Mouse (Mus musculus): ENCODE data around the gene Rps21. TPM values are rescaled to one million over a fixed set of nuclear protein-coding genes. Genes with fewer than 3 reads are reported as not detected.
"Not testable (repeated sequence)": the region's sequence is repeated elsewhere in the genome, so short reads cannot be mapped to it uniquely, and the experiment has no call there.

The Rps21 gene
- polyA plus RNA-seq, 1 experiment from 2014 or later: 637 TPM

DNA sequence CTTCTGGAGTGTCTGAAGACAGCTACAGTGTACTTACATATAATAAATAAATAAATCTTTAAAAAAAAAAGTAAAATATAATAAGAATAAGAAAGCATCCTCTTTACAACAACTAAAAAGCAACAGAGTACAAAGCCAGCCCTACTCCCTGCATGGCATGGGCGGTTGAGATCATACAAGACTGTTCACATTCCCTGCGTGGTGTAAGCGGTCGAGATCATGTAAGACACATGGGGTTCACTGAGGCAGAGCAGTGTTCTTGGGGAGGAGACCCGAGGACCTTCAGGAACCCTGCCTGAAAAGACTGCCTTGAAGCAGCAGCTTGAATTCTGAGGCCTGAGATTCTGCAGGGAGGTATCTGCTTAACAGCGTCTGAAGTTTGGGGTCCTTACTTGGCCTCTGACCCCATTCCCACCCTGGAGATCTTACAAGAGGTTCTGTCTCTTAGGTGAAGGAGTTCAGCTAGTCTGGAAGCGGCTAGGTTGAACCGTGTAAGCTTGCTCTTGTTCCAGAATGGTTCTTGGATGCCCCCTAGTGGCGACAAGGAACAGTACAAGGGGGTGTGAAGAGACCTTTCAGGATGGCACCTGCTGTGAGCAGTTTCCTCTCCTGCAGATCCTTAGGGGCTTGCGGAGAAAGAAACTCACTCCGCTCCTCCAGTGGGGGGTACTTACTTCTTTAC is 6.1 kb upstream of the Rps21 start:
- no peak overlapping the region for H3K4me3 ChIP-seq (replicated peaks)
- no peak overlapping the region for H3K9ac ChIP-seq
- peak; percentile 83 for ATAC-seq (replicated peaks; ENCODE audit: low FRiP score)
- WGBS: 31% methylated on average over 11 of the region's 11 CpGs
- no peaks in the 10 kb centered on the region for H3K9me3 ChIP-seq (replicated peaks)
- H3K27me3 ChIP-seq: no peaks in the 10 kb centered on the region
- H3K4me2 ChIP-seq: no peak overlapping the region
- H3K27ac ChIP-seq: no peak overlapping the region
- H3K4me1 ChIP-seq: peaks cover 10% of the 10 kb centered on the region
- H3K36me3 ChIP-seq: no peaks in the 10 kb centered on the region

DNA sequence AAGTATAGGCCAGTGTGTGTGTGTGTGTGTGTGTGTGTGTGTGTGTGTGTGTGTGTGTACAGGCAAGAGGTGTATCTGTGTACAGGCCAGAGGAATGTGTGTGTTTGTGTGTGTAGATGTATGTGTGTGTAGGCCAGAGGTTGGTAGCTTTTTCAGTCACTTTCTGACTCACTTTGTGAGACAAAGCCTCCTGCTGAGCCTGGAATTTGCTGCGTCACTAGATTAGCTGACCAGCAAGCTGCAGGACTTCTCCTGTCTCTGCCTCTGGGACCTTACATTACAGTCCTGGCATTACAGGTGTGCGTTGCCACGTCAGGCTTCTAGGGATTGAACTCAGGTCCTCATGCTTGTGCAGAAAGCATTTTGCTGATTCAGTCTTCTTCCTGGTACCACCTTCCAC is 5.3 kb upstream of the Rps21 start:
- Histone ChIP-seq H3K36me3 (no peaks in the 10 kb centered on the region), H3K9me3 (replicated peaks) (no peaks in the 10 kb centered on the region), H3K4me2 (no peak overlapping the region), H3K9ac (no peak overlapping the region), H3K27me3 (no peaks in the 10 kb centered on the region), H3K4me1 (peaks cover 16% of the 10 kb centered on the region), H3K4me3 (replicated peaks) (no peak overlapping the region), H3K27ac (no peak overlapping the region)
- 74% methylated on average over 3 of the region's 3 CpGs for WGBS
- ATAC-seq (replicated peaks; ENCODE audit: low FRiP score): no peak

DNA sequence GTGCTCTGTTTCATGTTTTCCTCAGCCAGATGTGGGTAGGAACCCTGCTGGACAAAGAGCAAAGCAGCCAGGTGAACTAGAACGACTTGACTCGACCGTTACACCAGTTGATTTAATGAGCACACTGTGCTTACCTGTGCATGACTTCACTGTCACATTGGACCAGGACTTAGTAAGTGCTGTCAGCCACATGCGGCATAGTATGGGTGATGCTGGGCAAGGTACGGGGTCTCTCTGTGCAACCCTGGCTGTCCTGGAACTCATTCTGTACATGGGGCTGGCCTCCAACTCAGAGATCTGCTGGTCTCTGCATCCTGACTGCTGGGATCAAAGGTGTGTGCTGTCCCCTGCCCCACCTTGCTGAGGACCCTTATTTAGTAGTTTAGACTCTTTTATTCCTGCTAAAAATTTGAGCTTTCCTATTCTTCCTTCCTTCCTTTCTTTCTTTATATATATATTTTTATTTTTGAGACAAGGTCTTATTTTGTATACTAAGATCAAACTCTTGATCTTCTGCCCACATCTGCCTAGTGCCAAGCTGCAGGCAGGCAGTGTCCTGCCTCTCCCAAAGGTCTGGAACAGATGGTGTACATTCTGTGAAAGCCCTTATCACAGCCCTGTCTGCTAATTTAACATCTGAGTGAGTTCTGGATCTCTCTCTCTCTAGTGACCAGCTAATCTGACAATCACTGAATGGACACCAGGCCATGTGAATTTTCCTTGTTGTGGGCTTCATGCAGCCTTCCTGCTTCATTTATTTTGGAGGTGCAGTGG is 2.6 kb upstream of the Rps21 start:
- Histone ChIP-seq H3K9me3 (replicated peaks) (no peaks in the 10 kb centered on the region), H3K4me1 (peaks cover 22% of the 10 kb centered on the region), H3K27me3 (no peaks in the 10 kb centered on the region), H3K4me2 (no peak overlapping the region), H3K9ac (no peak overlapping the region), H3K4me3 (replicated peaks) (no peak overlapping the region), H3K27ac (no peak overlapping the region), H3K36me3 (peaks cover 17% of the 10 kb centered on the region)
- WGBS: 77% methylated on average over 5 of the region's 5 CpGs
- no peak for ATAC-seq (replicated peaks; ENCODE audit: low FRiP score)

GRCm38 (mm10) chr2:180255701-180256100 is 1.5 kb upstream of the Rps21 start:
- Histone ChIP-seq H3K9ac (no peak overlapping the region), H3K36me3 (peaks cover 28% of the 10 kb centered on the region), H3K4me3 (replicated peaks) (peak overlapping the region; percentile 86), H3K9me3 (replicated peaks) (no peaks in the 10 kb centered on the region), H3K27ac (peak overlapping the region; percentile 96), H3K4me1 (peaks cover 22% of the 10 kb centered on the region), H3K27me3 (no peaks in the 10 kb centered on the region), H3K4me2 (peak overlapping the region; percentile 81)
- ATAC-seq (replicated peaks; ENCODE audit: low FRiP score): no peak
- 86% methylated on average over 9 of the region's 9 CpGs for WGBS

DNA sequence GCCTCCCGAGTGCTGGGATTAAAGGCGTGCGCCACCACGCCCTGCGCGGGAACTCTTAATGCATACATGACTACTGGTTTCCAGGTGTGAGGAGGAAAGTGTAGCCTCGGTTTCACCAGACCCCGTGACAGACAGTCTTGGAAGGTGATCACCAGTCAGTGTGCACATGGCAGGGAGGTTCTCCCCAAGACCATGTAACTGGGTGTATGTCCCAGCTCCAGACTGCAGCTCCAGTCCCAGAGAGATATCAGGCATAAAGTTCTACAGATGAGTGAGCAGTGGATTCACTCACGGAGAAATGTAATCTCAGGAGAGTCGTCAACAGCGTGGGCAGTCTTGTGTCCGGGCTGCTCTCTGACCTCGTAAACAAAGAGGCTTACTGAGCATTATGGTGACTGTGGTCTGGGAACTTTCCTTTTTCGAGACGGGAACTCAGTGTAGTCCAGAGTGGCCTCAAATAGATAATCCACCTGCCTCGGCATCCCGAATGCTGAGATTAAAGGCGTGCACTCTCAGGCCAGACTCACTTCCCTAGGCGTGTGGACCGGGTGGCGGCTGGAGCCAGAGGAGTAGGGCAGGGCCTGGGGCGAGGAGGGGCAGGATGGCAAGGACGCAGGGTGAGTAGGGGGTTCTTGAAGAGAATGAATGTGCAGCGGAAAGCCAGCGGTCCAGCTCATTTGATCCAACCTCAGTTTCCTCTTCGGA is 729 bp upstream of the Rps21 start:
- Histone ChIP-seq H3K4me2 (peak overlapping the region; percentile 81), H3K4me3 (replicated peaks) (peak overlapping the region; percentile 86), H3K36me3 (peaks cover 35% of the 10 kb centered on the region), H3K4me1 (peaks cover 19% of the 10 kb centered on the region), H3K9ac (peak overlapping the region; percentile 63), H3K27ac (peak overlapping the region; percentile 96), H3K9me3 (replicated peaks) (no peaks in the 10 kb centered on the region), H3K27me3 (no peaks in the 10 kb centered on the region)
- WGBS: 25% methylated on average over 26 of the region's 26 CpGs
- peak; percentile 72 for ATAC-seq (replicated peaks; ENCODE audit: low FRiP score)

DNA sequence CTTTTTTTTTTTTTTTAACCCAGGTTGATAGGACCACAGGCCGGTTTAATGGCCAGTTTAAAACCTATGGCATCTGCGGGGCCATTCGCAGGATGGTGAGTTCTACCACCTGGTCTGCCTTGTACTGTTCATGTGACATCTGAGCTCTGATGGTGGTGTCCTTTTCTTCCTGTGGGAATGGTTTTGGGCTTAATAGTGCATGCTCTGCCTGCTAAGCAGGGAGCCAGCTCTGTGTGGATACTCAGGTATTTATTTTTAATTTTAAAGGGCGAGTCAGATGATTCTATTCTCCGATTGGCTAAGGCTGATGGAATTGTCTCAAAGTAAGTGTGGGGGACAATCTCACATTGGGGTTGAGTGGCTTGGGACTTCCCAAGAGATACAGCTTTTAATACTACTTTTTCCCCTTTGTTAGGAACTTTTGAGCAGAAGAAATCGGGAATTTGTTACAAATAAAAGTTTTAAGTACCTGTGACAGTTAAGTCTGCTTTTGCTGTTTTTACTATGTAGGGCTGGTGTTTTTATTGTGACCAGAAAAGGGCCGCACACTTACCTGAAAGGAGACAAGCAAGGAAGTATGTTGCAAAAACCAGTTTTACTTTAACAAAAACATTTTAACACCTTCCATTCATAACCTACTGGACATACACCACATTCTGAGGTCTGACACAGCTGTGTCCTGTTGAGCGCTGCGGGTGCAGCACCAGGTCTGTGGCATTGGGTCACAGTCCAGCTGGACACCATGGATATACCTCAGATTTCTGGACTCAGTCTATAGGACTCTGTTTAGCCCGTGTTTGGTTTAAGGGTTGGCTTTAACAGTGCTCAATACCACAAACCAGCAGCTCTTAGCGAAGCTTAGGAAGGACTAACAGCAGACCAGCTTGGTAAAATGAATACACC is 1.0 kb downstream of the Rps21 start:
- H3K9me3 ChIP-seq (replicated peaks): no peaks in the 10 kb centered on the region
- peak overlapping the region; percentile 87; the same call in 1 of the 2 replicates for H3K27ac ChIP-seq
- H3K4me2 ChIP-seq: peak overlapping the region; percentile 75
- peaks cover 19% of the 10 kb centered on the region for H3K4me1 ChIP-seq
- H3K36me3 ChIP-seq: peaks cover 53% of the 10 kb centered on the region
- no peak for ATAC-seq (replicated peaks; ENCODE audit: low FRiP score)
- peak overlapping the region; percentile 87 for H3K9ac ChIP-seq
- peak overlapping the region; percentile 86 for H3K4me3 ChIP-seq (replicated peaks)
- H3K27me3 ChIP-seq: no peaks in the 10 kb centered on the region
- 52% methylated on average over 11 of the region's 11 CpGs for WGBS

DNA sequence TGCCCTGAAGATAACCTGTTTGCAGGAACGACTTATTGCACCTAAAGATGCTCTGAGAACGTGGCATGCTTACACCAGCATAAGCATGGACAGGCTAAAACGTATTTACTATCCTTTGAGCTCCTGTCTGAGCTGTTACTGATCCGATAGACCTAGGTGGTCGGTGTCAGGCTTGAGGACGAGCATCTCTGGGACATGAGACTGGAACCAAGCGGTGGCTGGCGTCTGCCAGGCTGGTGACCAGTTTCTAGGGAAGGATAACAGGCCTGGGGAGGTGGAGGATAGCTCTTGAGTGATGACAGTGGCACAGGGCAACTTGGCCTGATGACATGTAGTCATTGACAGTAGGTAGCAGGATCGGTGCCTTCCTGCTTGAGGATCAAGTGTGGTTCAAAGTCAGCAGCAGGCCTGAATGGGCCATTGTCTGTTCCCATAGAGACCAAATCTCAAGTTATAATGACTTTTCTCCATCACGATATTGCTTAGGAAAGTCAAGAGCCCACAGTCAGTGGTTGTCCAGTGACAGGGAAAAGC is 1.8 kb downstream of the Rps21 start:
- H3K4me3 ChIP-seq (replicated peaks); ATAC-seq (replicated peaks; ENCODE audit: low FRiP score); H3K27me3 ChIP-seq; H3K4me2 ChIP-seq; H3K9ac ChIP-seq; H3K9me3 ChIP-seq (replicated peaks): not testable (repeated sequence)
- H3K36me3 ChIP-seq: peaks cover 61% of the 10 kb centered on the region
- 80% methylated on average over 10 of the region's 10 CpGs for WGBS
- peaks cover 19% of the 10 kb centered on the region for H3K4me1 ChIP-seq
- H3K27ac ChIP-seq: 0 out of 2 replicates have a peak overlapping the region, but pooled peaks have one; percentile 27

- H3K27ac ChIP-seq; H3K27me3 ChIP-seq; H3K4me3 ChIP-seq (replicated peaks); H3K9ac ChIP-seq; H3K9me3 ChIP-seq (replicated peaks); ATAC-seq (replicated peaks; ENCODE audit: low FRiP score); H3K4me2 ChIP-seq: not testable (repeated sequence)
- 71% methylated on average over 17 of the region's 17 CpGs for WGBS
- Histone ChIP-seq H3K36me3 (peaks cover 69% of the 10 kb centered on the region), H3K4me1 (peaks cover 19% of the 10 kb centered on the region)
These were observed 2.8 kb downstream of the Rps21 start for GRCm38 (mm10) chr2:180259826-180260609.

DNA sequence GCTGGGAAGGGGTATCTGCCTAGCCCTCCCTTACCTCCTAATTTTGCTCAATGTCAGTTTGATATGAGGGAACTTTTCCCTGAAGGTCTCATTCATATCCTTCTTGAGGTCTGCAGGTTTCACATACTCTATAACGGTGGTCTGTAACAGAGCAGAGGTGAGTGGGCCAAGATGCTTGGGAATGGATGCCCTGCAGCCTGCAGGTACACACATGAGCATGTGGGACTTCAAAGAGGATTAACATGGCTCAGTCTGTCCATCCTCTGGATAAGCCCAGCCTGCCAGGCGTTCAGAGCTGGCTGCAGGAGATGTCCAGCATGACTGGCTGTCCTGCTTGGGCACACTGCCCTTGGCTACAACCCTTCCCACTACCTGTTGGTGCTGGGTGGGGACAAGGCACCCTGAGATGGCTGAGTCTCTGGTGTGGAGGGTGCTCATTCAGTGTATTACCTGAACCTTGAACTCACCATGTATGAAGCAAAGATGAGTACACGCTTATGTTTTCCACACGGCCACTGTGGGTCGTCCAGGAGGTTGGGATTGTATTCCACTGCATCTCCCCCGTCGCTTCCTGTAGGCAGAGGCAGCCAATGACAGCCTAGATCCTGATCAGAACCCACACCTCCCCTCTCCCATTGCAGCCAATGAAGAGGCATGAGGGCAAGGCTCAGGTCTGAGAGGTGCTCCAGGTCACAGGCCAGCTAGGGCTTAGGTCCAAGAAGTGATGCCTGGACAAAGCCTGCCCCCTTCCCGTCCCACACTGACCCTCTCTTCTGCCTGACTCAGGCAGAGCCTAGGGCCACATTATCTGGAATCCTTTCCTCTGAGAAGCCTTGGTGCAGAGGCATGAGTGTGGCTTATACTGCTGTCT is 3.7 kb downstream of the Rps21 start:
- H3K36me3 ChIP-seq: peaks cover 70% of the 10 kb centered on the region
- no peak for ATAC-seq (replicated peaks; ENCODE audit: low FRiP score)
- 60% methylated on average over 8 of the region's 8 CpGs for WGBS
- no peak overlapping the region for H3K9ac ChIP-seq
- no peak overlapping the region for H3K4me3 ChIP-seq (replicated peaks)
- no peaks in the 10 kb centered on the region for H3K27me3 ChIP-seq
- no peak overlapping the region; the same call in 1 of the 2 replicates for H3K27ac ChIP-seq
- peaks cover 17% of the 10 kb centered on the region for H3K4me1 ChIP-seq
- H3K9me3 ChIP-seq (replicated peaks): no peaks in the 10 kb centered on the region
- no peak overlapping the region for H3K4me2 ChIP-seq

DNA sequence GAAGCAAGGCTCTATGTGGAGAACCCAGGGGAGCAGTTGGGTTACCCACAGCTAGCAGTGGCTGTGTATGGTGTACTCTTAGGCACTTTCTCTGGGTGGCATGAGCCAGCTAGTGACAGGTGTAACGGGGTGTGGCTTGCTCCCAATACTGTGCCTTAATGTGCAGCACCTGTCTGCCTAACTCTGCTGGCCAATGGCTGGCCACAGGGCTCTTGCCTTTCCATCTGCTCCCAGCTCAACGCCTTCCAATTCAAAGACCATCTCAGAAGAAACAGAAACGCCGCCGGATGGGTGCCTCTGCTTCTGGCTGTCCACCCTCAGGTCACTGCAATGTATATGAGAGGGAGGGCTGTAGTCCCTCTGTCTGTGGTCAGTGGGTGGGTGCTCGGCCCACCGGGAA is 4.7 kb downstream of the Rps21 start:
- Histone ChIP-seq H3K9ac (no peak overlapping the region), H3K36me3 (peaks cover 78% of the 10 kb centered on the region), H3K27ac (peak overlapping the region; percentile 57), H3K9me3 (replicated peaks) (no peaks in the 10 kb centered on the region), H3K27me3 (no peaks in the 10 kb centered on the region), H3K4me1 (peaks cover 9% of the 10 kb centered on the region), H3K4me2 (no peak overlapping the region), H3K4me3 (replicated peaks) (no peak overlapping the region)
- 88% methylated on average over 7 of the region's 7 CpGs for WGBS
- no peak for ATAC-seq (replicated peaks; ENCODE audit: low FRiP score)

All from kidney, embryonic 15.5 days (tissue).